Mouse (Mus musculus): ENCODE results near the gene Dnaaf5.

GRCm38 (mm10) chr5:139138926-139139472 lies 11.0 kb upstream of the Dnaaf5 start:
- no peak for TF ChIP-seq GATA1 (IDR thresholded peaks at IDR 0.05; ENCODE audit: low read length)
- TF ChIP-seq TAL1 (IDR thresholded peaks at IDR 0.05; ENCODE audit: low read length) = no peak

Data from erythroblast, embryonic 14.5 days (primary cell).